Mouse (Mus musculus) brain, embryonic 14.5 days (tissue): ENCODE measurements around the gene Nudt22.

Experiments used
- CTCF ChIP-seq: fragments of 200-500 bp; IDR thresholded peaks from 2 replicates; pipeline ENCODE4 v1.5.1; 2012; ENCODE audit warnings: inconsistent platforms, mild to moderate bottlenecking, moderate library complexity, borderline replicate concordance; ENCODE audit not compliant: insufficient read depth, insufficient read length; ENCODE audit errors: extremely low read depth
- POLR2A ChIP-seq: fragments of 200-500 bp; IDR thresholded peaks from 2 replicates; pipeline ENCODE4 v1.6.1; 2012; ENCODE audit warnings: mild to moderate bottlenecking, inconsistent platforms, borderline replicate concordance; ENCODE audit not compliant: poor library complexity, insufficient read depth, insufficient read length, severe bottlenecking; ENCODE audit errors: extremely low read depth

- TF ChIP-seq POLR2A, result no peak
- TF ChIP-seq CTCF, result no peak
These were observed 16.9 kb downstream of the Nudt22 start for GRCm38 (mm10) chr19:6979001-6979479.
